Mouse (Mus musculus) intestine, embryonic 15.5 days (tissue): ENCODE results near the gene Tnfaip8l3. TPM values are rescaled to one million over a fixed set of nuclear protein-coding genes. Genes with fewer than 3 reads are reported as not detected.
"Not testable (repeated sequence)": the region's sequence is repeated elsewhere in the genome, so short reads cannot be mapped to it uniquely, and the experiment has no call there.

Experiments
- ATAC-seq: fragments of 200-750 bp; cut with Nextera tagmentation; 2 replicates; pipeline ENCODE4 v1.8.0; 2017; ENCODE audit warnings: moderate TSS enrichment, moderate library complexity
- H3K27ac ChIP-seq: fragments of 300-500 bp; sonication (generic); 2 replicates; pipeline ENCODE4 v1.5.1; 2015; ENCODE audit warnings: mild to moderate bottlenecking, inconsistent platforms
- H3K27me3 ChIP-seq: fragments of 300-500 bp; sonication (generic); replicated peaks from 2 replicates; pipeline ENCODE4 v1.6.1; 2015; ENCODE audit warnings: inconsistent platforms
- H3K36me3 ChIP-seq: fragments of 300-500 bp; sonication (generic); 2 replicates; pipeline ENCODE4 v1.6.1; 2015; ENCODE audit warnings: inconsistent platforms
- H3K4me1 ChIP-seq: fragments of 300-500 bp; sonication (generic); replicated peaks from 2 replicates; pipeline ENCODE4 v1.6.1; 2015; ENCODE audit warnings: inconsistent platforms
- H3K4me2 ChIP-seq: fragments of 300-500 bp; sonication (generic); replicated peaks from 2 replicates; pipeline ENCODE4 v1.6.1; 2015; ENCODE audit warnings: mild to moderate bottlenecking, inconsistent platforms
- H3K4me3 ChIP-seq: fragments of 300-500 bp; sonication (generic); replicated peaks from 2 replicates; pipeline ENCODE4 v1.5.1; 2015; ENCODE audit warnings: inconsistent platforms
- H3K9ac ChIP-seq: fragments of 300-500 bp; sonication (generic); 2 replicates; pipeline ENCODE4 v1.6.1; 2015; ENCODE audit warnings: inconsistent platforms
- H3K9me3 ChIP-seq: fragments of 300-500 bp; sonication (generic); 2 replicates; pipeline ENCODE4 v1.6.1; 2016; ENCODE audit warnings: inconsistent platforms
- WGBS: fragments of 180-500 bp; shearing (Covaris S2); methylation state at CpG from one replicate; pipeline ENCODE4 v1.1.7; 2015; 5-methylcytosine and 5-hydroxymethylcytosine counted together
- polyA plus RNA-seq: library from polyadenylated mRNA; unstranded; fragments of >200 nt; fragmentation: Nextera tagmentation; extraction: Ambion mirVana; gene quantifications from 2 replicates; pipeline ENCODE4 v1.2.1, GENCODE M21; 2015

Tnfaip8l3 gene
- polyA plus RNA-seq, 1 experiment from 2014 or later = 0.31 TPM

DNA sequence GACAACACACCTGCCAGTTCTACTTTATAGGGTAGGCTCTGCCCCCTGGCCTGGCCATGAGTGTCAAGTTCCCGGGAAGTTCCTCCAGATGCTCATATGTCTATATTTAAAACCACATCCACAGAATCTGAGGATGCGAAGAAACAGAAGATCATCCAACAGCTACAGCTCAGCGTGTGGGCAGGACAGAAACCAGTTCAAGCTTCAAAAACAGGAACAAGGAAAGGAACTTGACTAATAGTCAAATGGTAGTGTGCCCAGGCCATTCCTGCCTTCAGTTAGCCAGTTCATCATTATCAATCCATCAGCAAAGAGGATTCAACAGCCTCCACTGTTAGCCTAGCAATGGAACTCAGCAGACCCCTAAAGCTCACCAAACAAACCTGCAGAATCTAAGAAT, 4.5 kb downstream of the Tnfaip8l3 start:
- H3K36me3 ChIP-seq = no peaks in the 10 kb centered on the region
- peaks cover 27% of the 10 kb centered on the region for H3K27me3 ChIP-seq
- ATAC-seq = no peak
- H3K4me2 ChIP-seq = no peak overlapping the region
- H3K9me3 ChIP-seq = no peaks in the 10 kb centered on the region
- no peak overlapping the region for H3K27ac ChIP-seq
- H3K4me3 ChIP-seq = no peak overlapping the region
- WGBS = 73% methylated on average over 3 of the region's 3 CpGs
- no peak overlapping the region for H3K9ac ChIP-seq
- peaks cover 4% of the 10 kb centered on the region; the same call in 1 of the 2 replicates for H3K4me1 ChIP-seq

- no peak overlapping the region for H3K4me2 ChIP-seq
- peaks cover 9% of the 10 kb centered on the region; the same call in 1 of the 2 replicates for H3K27me3 ChIP-seq
- H3K27ac ChIP-seq = no peak overlapping the region
- no peaks in the 10 kb centered on the region for H3K9me3 ChIP-seq
- no peak overlapping the region for H3K9ac ChIP-seq
- H3K4me3 ChIP-seq = no peak overlapping the region
- H3K36me3 ChIP-seq = no peaks in the 10 kb centered on the region
- 71% methylated on average over 5 of the region's 5 CpGs for WGBS
- H3K4me1 ChIP-seq = no peaks in the 10 kb centered on the region
- ATAC-seq = no peak
Measured at GRCm38 (mm10) chr9:54061666-54062065, 6.5 kb downstream of the Tnfaip8l3 start.

GRCm38 (mm10) chr9:54051298-54052068, 16.7 kb downstream of the Tnfaip8l3 start:
- H3K4me1 ChIP-seq = no peaks in the 10 kb centered on the region
- no peak overlapping the region for H3K4me3 ChIP-seq
- peak; percentile 94 for ATAC-seq
- H3K27me3 ChIP-seq = no peaks in the 10 kb centered on the region
- no peak overlapping the region for H3K27ac ChIP-seq
- no peaks in the 10 kb centered on the region for H3K9me3 ChIP-seq
- no peak overlapping the region for H3K4me2 ChIP-seq
- 63% methylated on average over 3 of the region's 3 CpGs for WGBS
- H3K36me3 ChIP-seq = no peaks in the 10 kb centered on the region
- no peak overlapping the region for H3K9ac ChIP-seq

DNA sequence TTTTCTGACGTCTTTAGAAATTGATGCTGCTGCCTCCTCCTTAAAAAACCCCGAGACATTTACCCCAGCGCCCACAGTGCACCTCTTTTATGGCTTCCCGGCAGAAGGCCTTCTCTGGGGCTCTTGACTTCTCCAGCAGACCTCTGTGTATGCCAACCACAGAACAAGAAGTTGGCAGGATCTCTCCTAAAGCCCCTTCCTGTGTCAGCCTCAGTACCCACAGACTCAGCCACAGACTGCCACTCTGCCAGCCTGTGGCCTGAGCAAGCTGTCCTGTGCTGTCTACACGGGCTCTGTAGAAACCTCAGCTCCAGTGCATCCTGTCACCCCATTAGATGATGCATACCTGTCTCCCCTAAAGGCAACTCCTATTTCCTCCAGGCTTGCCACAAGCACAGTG, 19.2 kb downstream of the Tnfaip8l3 start:
- no peak for ATAC-seq
- Histone ChIP-seq H3K4me1 (no peaks in the 10 kb centered on the region), H3K27me3 (no peaks in the 10 kb centered on the region), H3K36me3 (no peaks in the 10 kb centered on the region), H3K27ac (no peak overlapping the region), H3K9ac (no peak overlapping the region), H3K4me3 (no peak overlapping the region), H3K9me3 (no peaks in the 10 kb centered on the region), H3K4me2 (no peak overlapping the region)
- WGBS = 75% methylated on average over 5 of the region's 5 CpGs

DNA sequence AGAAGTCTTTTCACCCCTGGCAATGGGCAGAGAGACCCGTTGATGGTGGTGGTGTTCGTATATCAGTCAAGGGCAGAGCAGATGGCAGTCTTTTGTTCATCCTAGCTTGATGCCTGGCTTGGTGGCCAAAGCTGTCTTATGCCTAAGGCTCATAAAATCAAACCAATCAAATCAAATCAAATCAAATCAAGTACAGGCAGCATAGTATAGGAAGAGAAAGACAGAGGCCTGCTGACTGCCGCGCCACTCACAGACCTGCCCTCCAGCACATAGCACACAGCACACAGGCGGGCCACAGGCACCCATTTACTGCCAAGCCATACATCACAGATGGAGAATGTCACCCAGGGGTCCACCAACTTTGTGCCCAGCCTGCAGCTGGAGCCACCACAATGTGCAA, 25.1 kb downstream of the Tnfaip8l3 start:
- Histone ChIP-seq H3K36me3 (no peaks in the 10 kb centered on the region), H3K4me2 (no peak overlapping the region), H3K27me3 (no peaks in the 10 kb centered on the region), H3K4me1 (no peaks in the 10 kb centered on the region), H3K27ac (no peak overlapping the region), H3K9ac (no peak overlapping the region), H3K9me3 (no peaks in the 10 kb centered on the region), H3K4me3 (no peak overlapping the region)
- 92% methylated on average over 5 of the region's 5 CpGs for WGBS
- no peak for ATAC-seq

- Histone ChIP-seq H3K36me3 (no peaks in the 10 kb centered on the region), H3K27ac (no peak overlapping the region)
- ATAC-seq = no peak
Measured at GRCm38 (mm10) chr9:54037717-54038116, 30.5 kb downstream of the Tnfaip8l3 start.

GRCm38 (mm10) chr9:54034691-54035090, 33.5 kb downstream of the Tnfaip8l3 start:
- no peak for ATAC-seq
- 80% methylated on average over 5 of the region's 5 CpGs for WGBS
- Histone ChIP-seq H3K9me3 (no peaks in the 10 kb centered on the region), H3K27ac (no peak overlapping the region), H3K4me2 (no peak overlapping the region), H3K36me3 (no peaks in the 10 kb centered on the region), H3K27me3 (no peaks in the 10 kb centered on the region), H3K4me1 (no peaks in the 10 kb centered on the region), H3K4me3 (no peak overlapping the region), H3K9ac (no peak overlapping the region)

More at GRCm38 (mm10) chr9:54037717-54038116, 30.5 kb downstream of the Tnfaip8l3 start:
- Histone ChIP-seq H3K9me3 (no peaks in the 10 kb centered on the region), H3K4me1 (no peaks in the 10 kb centered on the region), H3K4me2 (no peak overlapping the region), H3K4me3 (no peak overlapping the region), H3K27me3 (no peaks in the 10 kb centered on the region), H3K9ac (no peak overlapping the region)
- 78% methylated on average over 9 of the region's 9 CpGs for WGBS

DNA sequence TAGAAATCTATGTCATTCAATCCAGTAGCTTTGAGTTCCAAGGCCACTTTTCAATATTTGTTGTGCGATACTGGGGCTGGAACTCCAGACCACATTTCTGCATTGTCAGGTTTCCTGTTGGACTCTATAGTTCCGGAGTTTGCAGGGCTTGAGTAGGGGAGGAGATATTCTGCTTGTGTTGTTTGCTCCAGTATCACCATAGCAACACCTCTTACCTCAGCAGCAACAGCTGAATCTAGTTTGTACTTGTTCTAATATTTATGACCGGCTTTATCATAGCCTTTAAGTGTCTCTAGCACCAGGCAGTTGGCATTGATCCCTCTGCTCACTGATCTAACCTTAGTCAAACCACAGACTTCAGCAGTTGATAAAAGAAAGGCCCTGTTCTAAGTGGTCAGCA, 45.4 kb downstream of the Tnfaip8l3 start:
- Histone ChIP-seq H3K4me1 (no peaks in the 10 kb centered on the region), H3K9me3 (no peaks in the 10 kb centered on the region), H3K9ac (no peak overlapping the region), H3K27ac (no peak overlapping the region), H3K27me3 (no peaks in the 10 kb centered on the region), H3K36me3 (no peaks in the 10 kb centered on the region), H3K4me2 (no peak overlapping the region), H3K4me3 (no peak overlapping the region)
- WGBS = 48% methylated on average over 3 of the region's 3 CpGs
- ATAC-seq = no peak

DNA sequence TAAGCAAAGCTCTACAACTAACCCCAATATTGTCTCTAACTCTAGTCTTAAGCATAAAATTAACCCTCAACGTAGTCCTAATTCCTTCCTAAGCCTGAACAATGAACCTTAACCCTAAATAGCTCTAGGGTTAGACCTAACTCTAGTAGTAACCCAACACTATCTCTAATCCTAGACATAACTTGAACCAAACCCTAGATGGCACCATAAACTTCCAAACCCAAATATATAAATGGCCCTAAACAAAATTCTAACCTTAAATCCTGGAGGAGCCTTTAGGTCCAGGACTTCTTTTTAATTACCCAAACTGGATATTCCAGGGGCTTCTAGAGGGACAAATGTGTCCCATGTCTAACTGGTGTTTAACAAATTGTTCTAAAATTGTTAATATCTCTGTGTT, 73.7 kb downstream of the Tnfaip8l3 start:
- Histone ChIP-seq H3K4me2 (no peak overlapping the region), H3K4me3 (no peak overlapping the region), H3K27ac (no peak overlapping the region), H3K27me3 (no peaks in the 10 kb centered on the region), H3K36me3 (no peaks in the 10 kb centered on the region), H3K9ac (no peak overlapping the region), H3K4me1 (no peaks in the 10 kb centered on the region), H3K9me3 (no peaks in the 10 kb centered on the region)
- ATAC-seq = no peak
- 60% methylated on average over 1 of the region's 1 CpGs for WGBS

- H3K9me3 ChIP-seq, H3K27ac ChIP-seq, H3K36me3 ChIP-seq, H3K4me3 ChIP-seq, H3K4me2 ChIP-seq, H3K27me3 ChIP-seq, H3K4me1 ChIP-seq, ATAC-seq, H3K9ac ChIP-seq: not testable (repeated sequence)
Measured at GRCm38 (mm10) chr9:53992567-53992966, 75.6 kb downstream of the Tnfaip8l3 start.

GRCm38 (mm10) chr9:53990921-53991320, 77.3 kb downstream of the Tnfaip8l3 start:
- no peak overlapping the region for H3K9ac ChIP-seq
- WGBS = 2% methylated on average over 3 of the region's 3 CpGs
- no peaks in the 10 kb centered on the region for H3K36me3 ChIP-seq
- no peak overlapping the region for H3K27ac ChIP-seq
- H3K4me3 ChIP-seq = no peak overlapping the region
- no peaks in the 10 kb centered on the region for H3K27me3 ChIP-seq
- H3K4me2 ChIP-seq = no peak overlapping the region
- no peaks in the 10 kb centered on the region for H3K9me3 ChIP-seq
- ATAC-seq = peak; percentile 73; the same call in 1 of the 2 replicates
- no peaks in the 10 kb centered on the region for H3K4me1 ChIP-seq

GRCm38 (mm10) chr9:53986972-53987371, 81.2 kb downstream of the Tnfaip8l3 start:
- no peak overlapping the region for H3K27ac ChIP-seq
- no peaks in the 10 kb centered on the region for H3K9me3 ChIP-seq
- no peaks in the 10 kb centered on the region for H3K27me3 ChIP-seq
- H3K4me2 ChIP-seq = no peak overlapping the region
- H3K4me1 ChIP-seq = no peaks in the 10 kb centered on the region
- no peak for ATAC-seq
- H3K9ac ChIP-seq = no peak overlapping the region
- no peak overlapping the region for H3K4me3 ChIP-seq
- H3K36me3 ChIP-seq = no peaks in the 10 kb centered on the region
- WGBS = 31% methylated on average over 3 of the region's 3 CpGs

DNA sequence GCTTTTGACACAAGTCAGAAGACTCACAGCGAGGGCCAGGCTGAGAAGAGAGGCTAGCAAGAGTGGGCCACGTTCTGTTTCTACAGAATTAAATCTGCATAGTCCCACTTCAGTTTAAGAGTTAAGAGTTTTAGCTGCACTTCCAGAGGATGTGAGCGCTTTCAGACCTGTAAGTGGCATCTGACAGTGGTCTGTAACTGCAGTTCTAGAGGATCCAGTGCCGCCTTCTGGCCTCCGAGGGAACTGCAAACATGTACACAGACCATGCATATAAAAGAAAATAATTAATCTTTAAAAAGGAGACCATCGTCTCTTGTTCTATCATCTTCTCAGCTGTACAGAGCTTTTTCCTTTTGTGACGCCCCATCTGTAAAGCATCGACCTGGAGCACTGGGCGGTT, 83.3 kb downstream of the Tnfaip8l3 start:
- Histone ChIP-seq H3K4me2 (no peak overlapping the region), H3K27me3 (no peaks in the 10 kb centered on the region), H3K36me3 (no peaks in the 10 kb centered on the region), H3K9ac (no peak overlapping the region), H3K9me3 (no peaks in the 10 kb centered on the region), H3K27ac (no peak overlapping the region), H3K4me3 (no peak overlapping the region), H3K4me1 (no peaks in the 10 kb centered on the region)
- ATAC-seq = no peak
- 31% methylated on average over 9 of the region's 9 CpGs for WGBS
